Mouse (Mus musculus) CD8-positive naive resting alpha-beta T cell, adult 2 months (primary cell): ENCODE measurements around the gene Nfic.

Experiments used
- DNase-seq, 2 experiments: peaks; one replicate each; pipeline ENCODE4 v3.0.0; 2022; ENCODE audit warnings: low read depth in 2 of 2, low spot score in 2 of 2

The Nfic gene

GRCm38 (mm10) chr10:81387716-81388115 lies 67.7 kb downstream of the Nfic start:
- DNase-seq = no peak

GRCm38 (mm10) chr10:81385603-81386306 lies 69.7 kb downstream of the Nfic start:
- no peak for DNase-seq

DNA sequence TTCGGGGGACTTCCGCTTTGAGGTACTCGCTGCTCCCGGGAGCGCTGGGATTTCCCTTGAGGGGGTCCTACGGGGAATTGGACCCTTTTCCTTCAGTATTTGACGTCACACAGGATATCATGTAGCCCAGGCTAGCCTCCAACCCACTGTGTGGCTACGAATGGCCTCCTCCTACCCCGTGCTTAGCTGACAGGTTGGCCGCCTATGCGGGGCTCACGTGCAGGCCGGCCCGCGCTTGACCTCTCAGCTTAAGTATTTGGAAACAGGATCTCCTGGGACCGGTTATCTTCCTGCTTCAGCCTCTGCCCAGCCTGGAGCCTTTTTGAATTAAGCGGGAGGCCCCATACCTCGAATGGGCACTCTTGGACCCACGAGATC lies 70.8 kb downstream of the Nfic start:
- DNase-seq = no peak

- DNase-seq = peak; percentile 92 to 97
These were observed 71.4 kb downstream of the Nfic start, which contains the start of the genes Dohh and Gm48551 for GRCm38 (mm10) chr10:81383802-81384604. Gene Dohh (plus strand): TSS chr10:81384428. Gene Gm48551 (plus strand): TSS chr10:81384466.

DNA sequence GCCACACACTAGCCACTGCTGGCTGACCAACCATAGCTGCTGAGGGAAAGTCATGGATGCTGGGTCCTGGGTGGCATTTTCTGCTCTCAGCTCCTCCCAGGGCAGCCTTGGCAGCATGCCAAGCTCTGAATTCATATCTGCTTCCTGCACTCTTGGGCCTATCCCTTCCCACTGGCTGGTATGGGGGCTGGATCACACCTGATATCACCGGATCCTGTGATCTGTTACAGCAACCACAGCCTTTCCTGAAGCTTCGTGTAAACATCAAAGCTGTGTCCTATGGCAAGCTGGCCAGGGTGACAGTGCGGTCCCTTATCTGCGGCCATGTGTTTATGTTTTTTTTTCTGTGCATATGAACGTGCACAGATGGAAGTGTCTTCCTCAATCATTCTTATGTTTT lies 73.4 kb downstream of the Nfic start:
- no peak for DNase-seq

GRCm38 (mm10) chr10:81379809-81380378 lies 75.5 kb downstream of the Nfic start:
- DNase-seq = no peak

GRCm38 (mm10) chr10:81379183-81379553 lies 76.3 kb downstream of the Nfic start:
- DNase-seq = no peak

DNA sequence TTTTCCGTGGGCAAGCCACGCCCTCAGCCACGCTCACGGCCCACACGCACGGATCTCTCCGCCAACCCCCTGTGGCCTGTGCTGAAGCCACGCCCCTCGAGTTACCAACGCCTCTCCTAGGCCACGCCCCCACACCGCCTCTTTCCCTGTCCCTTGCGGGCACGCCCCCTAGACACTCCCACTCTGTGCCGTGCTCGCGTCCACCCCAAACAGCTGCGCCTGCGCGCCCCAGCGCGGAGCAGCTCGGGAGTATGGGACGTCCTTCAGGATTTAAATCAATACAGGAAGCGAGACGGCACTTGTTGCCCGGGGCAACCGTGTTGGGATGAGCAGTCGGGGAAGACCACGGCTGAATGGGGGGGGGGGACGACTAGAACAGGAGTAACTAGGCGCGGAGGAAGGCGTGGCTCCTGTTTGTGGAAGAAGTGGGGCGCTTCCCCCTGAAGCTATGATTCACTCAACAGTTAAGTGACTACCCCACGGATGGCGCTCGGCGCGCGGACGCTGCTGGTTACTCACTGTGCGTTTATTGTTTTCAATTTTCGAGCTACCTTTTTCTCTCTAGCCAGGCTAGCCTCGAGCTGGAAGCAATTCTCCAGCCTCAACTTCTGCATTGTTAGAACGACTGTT lies 76.8 kb downstream of the Nfic start:
- DNase-seq = peak; percentile 100

- no peak for DNase-seq
These were observed 77.5 kb downstream of the Nfic start, which contains the start of gene Fzr1 for GRCm38 (mm10) chr10:81377793-81378552. Gene Fzr1 (minus strand): TSS chr10:81378516.

DNA sequence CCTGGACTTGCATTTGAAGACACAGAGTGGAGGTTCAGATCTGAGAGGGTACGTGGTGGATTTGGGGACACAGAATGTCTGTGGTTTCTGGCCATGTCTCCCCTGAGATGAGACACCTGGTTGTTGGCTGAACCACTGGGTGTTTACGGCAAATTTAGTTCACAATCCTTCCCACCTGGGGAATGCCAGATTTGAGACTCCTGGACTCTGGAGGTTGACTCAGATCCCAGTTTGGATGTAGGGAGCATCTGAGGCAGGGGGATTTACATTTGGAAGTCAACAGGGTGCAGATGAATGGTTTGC lies 78.1 kb downstream of the Nfic start:
- no peak for DNase-seq

GRCm38 (mm10) chr10:81376561-81377361 lies 78.7 kb downstream of the Nfic start:
- no peak for DNase-seq

DNA sequence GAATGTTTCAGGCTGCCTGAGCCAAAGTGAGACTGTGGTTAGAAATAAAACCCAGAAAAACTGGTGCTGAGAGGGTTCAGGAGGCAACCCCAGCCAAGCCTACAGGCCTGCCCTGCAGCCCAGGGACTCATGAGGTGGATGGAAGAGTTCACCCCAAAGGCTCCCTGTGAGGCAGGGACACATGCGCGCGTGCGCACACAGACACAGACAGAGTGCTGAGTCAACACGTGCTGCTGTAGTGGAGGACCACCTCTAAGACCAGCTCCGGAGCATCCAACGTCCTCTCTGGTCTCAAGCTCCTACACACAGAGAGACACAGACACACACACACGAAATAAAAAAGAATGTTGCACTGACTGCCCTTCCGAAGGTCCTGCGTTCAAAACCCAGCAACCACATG lies 80.1 kb downstream of the Nfic start:
- DNase-seq = no peak

DNA sequence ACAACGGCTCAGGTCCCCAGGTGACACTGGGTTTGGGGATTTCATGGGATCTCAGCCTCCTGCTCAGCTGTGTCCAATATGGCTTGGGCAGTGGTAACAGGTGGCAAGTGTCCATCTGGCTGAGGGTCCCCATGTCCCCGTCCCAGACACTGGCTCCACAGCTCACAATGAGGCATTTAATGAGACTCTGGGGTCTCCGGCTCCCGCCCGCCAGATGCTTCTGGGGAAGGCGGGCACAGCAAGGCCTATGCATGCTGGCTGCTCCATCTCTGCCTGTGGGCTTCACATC lies 88.3 kb downstream of the Nfic start:
- DNase-seq = no peak

DNA sequence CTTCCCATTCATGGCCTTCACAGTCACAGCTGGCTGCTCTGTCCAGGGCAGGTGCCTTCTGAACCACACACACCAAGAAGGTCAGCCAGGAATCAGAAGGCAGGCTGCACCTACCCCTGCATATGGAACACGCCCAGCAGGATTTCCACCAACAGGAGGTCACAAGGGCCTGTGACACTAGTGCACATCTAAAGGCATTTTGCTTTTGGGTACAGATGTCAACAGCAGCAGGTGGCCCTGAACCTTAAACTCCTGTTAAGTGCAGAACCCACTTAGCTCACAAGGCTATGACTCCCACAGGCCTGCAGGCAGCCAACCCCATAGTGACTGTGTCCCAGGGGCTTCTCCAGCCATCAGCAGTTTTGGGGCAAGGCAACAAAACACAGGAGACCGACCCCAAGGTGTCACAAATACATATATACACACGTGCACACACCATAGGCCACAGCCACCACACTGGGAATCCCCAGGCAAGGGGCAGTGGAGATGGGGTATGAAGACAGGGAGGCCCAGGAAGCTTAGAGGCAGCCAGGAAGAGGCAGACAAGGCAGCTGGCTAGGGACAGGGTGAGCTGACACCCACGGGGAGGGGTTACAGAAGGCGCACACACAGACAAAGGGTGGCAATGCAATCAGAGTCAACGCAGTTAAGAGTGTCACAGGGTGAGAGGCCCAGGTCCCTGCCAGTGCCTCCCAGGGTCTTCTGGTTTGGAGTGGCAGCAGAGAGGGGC lies 88.8 kb downstream of the Nfic start:
- no peak for DNase-seq

- no peak for DNase-seq
These were observed 89.6 kb downstream of the Nfic start, which contains the start of gene 4930404N11Rik for GRCm38 (mm10) chr10:81365672-81366476. Gene 4930404N11Rik (minus strand): TSS chr10:81365816.

DNA sequence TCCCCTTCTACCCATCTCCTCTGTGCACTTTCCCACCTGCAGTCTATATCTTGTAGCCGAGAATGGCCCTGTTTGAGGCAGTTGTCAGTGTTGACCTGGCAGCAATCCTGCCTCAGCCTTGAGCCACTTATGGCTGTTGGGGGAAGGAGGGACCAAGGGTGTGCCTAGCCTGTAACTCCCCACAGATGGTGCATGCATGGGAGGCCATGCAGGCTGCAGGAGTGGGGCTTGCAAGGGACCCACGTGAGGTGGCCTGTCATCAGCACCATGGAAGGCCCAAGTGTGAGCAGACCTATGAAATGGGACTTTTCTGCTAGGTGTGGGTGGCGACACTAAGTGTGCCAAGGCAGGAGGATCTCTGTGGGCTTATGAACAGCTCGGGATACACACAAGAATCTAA lies 90.4 kb downstream of the Nfic start:
- no peak for DNase-seq

DNA sequence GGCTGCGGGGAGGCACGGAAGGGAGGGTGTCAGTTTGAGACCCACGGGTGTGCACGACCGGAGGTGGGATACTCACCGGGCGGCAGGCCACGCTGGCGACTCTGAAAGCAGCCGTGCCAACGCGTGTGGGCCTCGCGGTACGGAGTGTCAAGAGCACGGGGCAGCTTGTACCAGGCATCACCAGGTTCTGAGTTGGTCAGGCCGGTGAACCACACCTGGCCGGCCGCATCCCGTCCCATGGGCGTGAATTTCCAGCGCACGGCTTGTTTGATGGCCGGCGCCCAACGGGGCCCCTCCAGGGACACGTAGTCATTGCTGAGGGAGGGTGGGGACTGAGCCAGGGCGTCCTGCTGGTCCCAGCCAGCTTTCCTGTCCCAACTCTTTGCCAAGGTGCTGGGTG lies 90.8 kb downstream of the Nfic start:
- no peak for DNase-seq

GRCm38 (mm10) chr10:81363436-81364346 lies 91.7 kb downstream of the Nfic start:
- DNase-seq = no peak
